Mouse (Mus musculus) E14TG2a.4 (cell line): ENCODE results near the gene Scyl1.
A peak's percentile ranks its signal among the peaks of the same experiment; 100 is the strongest.
"Not testable (repeated sequence)": the region's sequence is repeated elsewhere in the genome, so short reads cannot be mapped to it uniquely, and the experiment has no call there.

Experiments
- H3K27me3 ChIP-seq: 2 replicates; pipeline ENCODE4 v1.6.1; 2014; ENCODE audit warnings: low read length, control low read depth; ENCODE audit not compliant: insufficient read depth
- H3K36me3 ChIP-seq: 2 replicates; pipeline ENCODE4 v1.6.1; 2014; ENCODE audit warnings: low read length, control low read depth; ENCODE audit not compliant: insufficient read depth
- H3K4me1 ChIP-seq: replicated peaks from 2 replicates; pipeline ENCODE4 v1.6.1; 2014; ENCODE audit warnings: low read depth, low read length, control low read depth
- H3K4me3 ChIP-seq: replicated peaks from 2 replicates; pipeline ENCODE4 v1.5.1; 2014; ENCODE audit warnings: mild to moderate bottlenecking, low read length
- H3K9me3 ChIP-seq: 2 replicates; pipeline ENCODE4 v1.6.1; 2014; ENCODE audit warnings: low read length, control low read depth
- CTCF ChIP-seq: conservative IDR thresholded peaks from 2 replicates; pipeline ENCODE4 v1.5.1; 2014; ENCODE audit warnings: low read length
- NANOG ChIP-seq: IDR thresholded peaks from 2 replicates; pipeline ENCODE4 v1.6.1; 2014; ENCODE audit warnings: borderline replicate concordance, low read length, mixed read lengths
- POU5F1 ChIP-seq: IDR thresholded peaks from 2 replicates; pipeline ENCODE4 v1.6.1; 2014; ENCODE audit warnings: low read length, borderline replicate concordance

The Scyl1 gene

DNA sequence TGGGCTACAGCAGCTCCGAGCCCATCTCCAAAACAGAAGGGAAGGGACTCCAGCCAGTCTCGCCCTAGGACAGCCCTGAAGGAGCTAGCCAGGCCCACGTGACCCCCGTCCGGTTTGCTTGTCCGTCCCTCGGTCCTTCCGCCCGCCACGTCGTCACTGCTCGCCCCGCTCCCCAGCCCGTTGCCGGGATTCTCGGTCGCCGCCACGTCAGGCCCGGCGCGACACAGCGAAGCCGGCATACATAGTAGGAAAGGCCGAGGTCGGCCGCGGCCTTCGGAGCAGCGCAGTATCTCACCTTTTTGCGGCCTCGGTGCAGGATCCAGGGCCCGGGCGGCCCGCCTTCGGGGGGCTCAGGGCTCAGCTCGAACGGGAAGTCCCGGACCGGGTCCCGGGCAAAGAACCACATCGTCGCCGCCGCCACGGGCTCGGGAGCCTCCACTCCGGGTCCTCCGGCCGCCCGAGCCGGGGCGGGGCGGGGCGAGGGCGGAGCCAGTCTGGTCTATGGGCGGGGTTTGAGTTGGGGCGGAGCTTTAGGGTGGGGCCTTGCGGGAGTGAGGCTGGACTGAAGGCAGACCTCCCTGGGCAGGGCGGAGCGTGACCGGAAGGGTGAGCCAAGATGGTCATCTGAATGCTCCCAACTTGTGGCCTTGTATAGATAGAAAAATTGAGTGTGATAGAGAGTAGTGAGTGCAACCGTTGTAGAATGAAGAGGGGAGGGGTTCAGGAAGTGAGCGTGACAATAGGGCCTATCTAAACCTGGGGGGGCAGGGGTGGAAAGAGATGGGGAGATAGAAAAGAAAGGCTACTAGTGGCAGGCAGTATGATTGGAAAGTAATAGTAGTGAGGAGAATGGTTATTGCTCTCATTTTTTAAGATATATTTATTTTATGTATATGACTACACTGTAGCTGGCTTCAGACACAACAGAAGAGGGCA lies at the start of gene Scyl1:
Gene Scyl1 (minus strand): TSS at position 495 of the 936 bp plus-strand sequence.
- peaks cover 27% of the 10 kb centered on the region for H3K4me1 ChIP-seq
- peaks cover 42% of the 10 kb centered on the region for H3K36me3 ChIP-seq
- peak within 1 kb of the TSS; percentile 87 for H3K4me3 ChIP-seq
- no peaks in the 10 kb centered on the region for H3K9me3 ChIP-seq
- peaks cover 9% of the 10 kb centered on the region for H3K27me3 ChIP-seq
- TF ChIP-seq NANOG (peak; percentile 20; the same call in 1 of the 2 replicates), CTCF (no peak)

DNA sequence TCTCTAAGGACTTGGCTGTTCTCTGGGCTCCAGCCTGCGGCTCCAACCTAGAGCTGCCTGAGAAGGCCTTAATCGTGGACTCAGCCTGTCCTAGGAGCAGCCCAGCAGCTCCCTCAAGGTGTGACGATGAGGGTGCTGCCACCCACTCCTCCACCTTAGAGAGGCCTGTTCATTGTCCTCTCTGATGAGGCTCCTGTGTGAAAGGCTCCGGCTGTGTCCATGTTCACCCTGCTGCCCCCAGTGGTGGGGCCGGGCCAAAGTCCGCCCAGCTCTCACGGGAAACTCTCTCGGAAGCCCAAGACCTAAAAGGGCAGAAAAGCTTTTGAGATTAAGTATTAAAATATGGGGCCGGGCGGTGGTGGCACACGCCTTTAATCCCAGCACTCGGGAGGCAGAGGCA lies 48.3 kb upstream of the Scyl1 start:
- TF ChIP-seq CTCF (peak; percentile 16; the same call in 1 of the 2 replicates), NANOG (no peak)
- Histone ChIP-seq H3K9me3 (no peaks in the 10 kb centered on the region), H3K4me1 (peaks cover 87% of the 10 kb centered on the region), H3K36me3 (0 out of 2 replicates have a peak, but pooled peaks cover 3% of the 10 kb centered on the region), H3K27me3 (no peaks in the 10 kb centered on the region), H3K4me3 (peak overlapping the region; percentile 48; the same call in 1 of the 2 replicates)

DNA sequence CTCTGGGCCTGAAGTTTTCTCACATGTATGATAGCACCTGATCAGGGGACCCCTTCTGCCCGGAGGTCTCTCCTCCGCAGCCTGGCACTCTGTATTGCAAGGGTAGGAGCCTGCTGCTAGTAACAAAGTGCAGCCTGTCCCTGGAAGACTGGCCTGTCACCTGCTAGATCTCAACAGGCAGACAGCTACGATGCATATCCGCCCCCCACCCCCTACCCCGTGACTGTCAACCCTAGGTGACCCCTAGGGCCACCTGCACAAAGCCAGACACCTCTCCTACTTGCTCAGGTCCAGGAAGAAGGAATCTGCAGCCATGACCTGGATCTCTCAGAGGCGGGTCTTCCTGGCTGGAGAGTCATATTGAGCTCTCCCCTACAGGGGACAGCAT lies 47.4 kb upstream of the Scyl1 start:
- no peaks in the 10 kb centered on the region for H3K36me3 ChIP-seq
- peaks cover 87% of the 10 kb centered on the region for H3K4me1 ChIP-seq
- no peaks in the 10 kb centered on the region for H3K9me3 ChIP-seq
- H3K27me3 ChIP-seq: no peaks in the 10 kb centered on the region
- no peak for TF ChIP-seq NANOG
- TF ChIP-seq POU5F1: no peak
- TF ChIP-seq CTCF: no peak
- peak overlapping the region; percentile 48 for H3K4me3 ChIP-seq

DNA sequence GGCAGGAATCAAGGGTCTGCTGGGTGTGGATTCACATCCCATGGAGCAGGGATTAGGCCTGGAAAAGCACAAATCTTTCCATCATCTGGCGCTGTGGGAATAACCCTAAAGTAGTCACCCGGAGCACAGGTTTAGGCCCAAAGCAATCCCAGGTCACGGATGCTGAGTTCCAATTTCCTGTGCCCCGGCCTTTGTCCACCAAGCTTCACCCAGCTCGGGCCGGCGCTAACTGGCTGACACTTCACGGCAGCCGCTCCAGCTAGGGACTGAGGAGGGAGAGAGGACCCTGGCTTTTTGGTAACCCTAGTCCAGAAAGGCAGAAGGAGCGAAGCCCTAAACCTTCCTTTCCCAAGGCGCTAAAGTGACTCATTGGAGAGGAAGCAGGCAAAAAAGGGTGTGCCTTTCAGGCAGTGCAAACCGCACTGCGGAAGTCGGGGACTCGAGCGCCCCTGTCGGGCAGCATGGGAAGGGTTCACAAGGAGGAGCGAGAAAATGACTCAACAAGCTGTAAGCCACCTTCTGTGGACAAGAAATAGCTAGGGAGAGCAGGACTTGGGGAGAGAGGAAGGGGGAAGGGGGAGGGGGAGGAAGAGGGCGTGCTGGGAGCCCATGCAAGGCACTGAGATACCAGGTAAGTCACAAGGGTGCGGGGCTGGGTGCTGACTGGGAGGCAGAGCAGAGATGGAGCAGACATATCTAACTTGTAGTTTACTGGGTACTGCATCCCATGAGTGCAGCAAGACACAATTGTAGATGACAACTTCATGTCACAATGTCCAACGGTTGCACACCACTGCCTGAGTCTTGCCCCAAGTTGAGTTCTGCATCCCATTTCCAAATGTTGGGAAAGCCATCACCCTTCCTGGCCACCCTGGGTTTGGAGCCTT lies 46.7 kb upstream of the Scyl1 start:
- H3K4me3 ChIP-seq: peak overlapping the region; percentile 61
- TF ChIP-seq NANOG (no peak), CTCF (peak; percentile 70), POU5F1 (no peak)
- H3K9me3 ChIP-seq: no peaks in the 10 kb centered on the region
- H3K27me3 ChIP-seq: no peaks in the 10 kb centered on the region
- H3K36me3 ChIP-seq: no peaks in the 10 kb centered on the region
- H3K4me1 ChIP-seq: peaks cover 87% of the 10 kb centered on the region

DNA sequence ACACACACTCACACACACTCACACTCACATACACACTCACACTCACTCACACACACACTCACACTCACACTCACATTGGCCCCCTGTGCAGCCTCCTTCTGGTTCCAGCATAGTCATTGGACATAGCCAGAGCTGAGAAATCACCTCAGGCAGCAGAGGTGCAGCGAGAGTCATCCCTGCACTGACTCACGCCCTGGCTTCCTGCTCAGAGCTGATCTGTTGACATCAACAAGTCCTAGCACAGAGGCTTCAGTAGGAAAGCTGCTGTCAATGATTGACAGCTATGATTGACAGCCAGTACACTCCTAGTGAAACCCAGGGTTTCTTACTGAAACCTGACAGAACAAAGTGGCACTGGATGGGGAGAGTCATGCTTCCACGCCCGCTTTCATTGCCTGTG lies 44.7 kb upstream of the Scyl1 start:
- no peak for TF ChIP-seq CTCF
- TF ChIP-seq POU5F1: no peak
- TF ChIP-seq NANOG: no peak
- no peaks in the 10 kb centered on the region for H3K9me3 ChIP-seq

DNA sequence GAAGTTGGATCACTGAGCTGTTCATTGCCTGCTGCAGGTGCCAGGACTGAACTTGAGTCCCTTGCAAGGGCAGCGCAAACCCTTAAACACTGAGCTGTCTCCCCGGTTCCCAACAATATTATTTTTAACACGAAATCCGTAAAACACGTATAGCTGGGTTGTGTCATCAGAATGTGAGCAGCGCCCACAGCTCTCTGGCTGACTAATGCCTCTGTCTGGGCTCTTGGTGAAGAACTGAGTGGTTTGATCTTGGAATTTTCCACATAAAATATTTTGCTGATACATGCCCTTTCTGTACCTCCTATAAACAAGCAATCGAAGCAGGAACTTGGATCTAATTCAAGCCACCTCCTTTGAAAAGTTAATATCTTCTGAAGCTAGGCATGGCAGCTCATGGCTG lies 43.8 kb upstream of the Scyl1 start:
- no peaks in the 10 kb centered on the region for H3K36me3 ChIP-seq
- H3K4me3 ChIP-seq: no peak overlapping the region
- H3K4me1 ChIP-seq: peaks cover 98% of the 10 kb centered on the region
- H3K9me3 ChIP-seq: no peaks in the 10 kb centered on the region
- TF ChIP-seq CTCF: no peak
- TF ChIP-seq POU5F1: no peak
- TF ChIP-seq NANOG: no peak
- no peaks in the 10 kb centered on the region for H3K27me3 ChIP-seq

More for the DNA sequence above, 44.7 kb upstream of the Scyl1 start:
- Histone ChIP-seq H3K36me3 (no peaks in the 10 kb centered on the region), H3K27me3 (no peaks in the 10 kb centered on the region), H3K4me3 (peak overlapping the region; percentile 5; the same call in 1 of the 2 replicates), H3K4me1 (peaks cover 95% of the 10 kb centered on the region)

DNA sequence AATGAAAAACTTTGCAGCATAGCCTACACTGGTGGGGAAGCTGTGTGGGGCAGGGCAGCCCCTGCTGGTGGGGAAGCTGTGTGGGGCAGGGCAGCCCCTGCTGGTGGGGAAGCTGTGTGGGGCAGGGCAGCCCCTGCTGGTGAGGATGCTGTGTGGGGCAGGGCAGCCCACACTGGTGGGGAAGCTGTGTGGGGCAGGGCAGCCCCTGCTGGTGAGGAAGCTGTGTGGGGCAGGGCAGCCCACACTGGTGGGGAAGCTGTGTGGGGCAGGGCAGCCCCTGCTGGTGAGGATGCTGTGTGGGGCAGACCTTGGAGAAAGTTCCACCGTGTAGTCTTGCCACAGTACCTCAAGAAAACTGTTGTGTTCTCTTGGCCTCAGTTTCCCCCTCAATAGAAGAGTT lies 42.8 kb upstream of the Scyl1 start:
- not testable (repeated sequence) for H3K27me3 ChIP-seq, H3K9me3 ChIP-seq, H3K4me3 ChIP-seq, H3K36me3 ChIP-seq
- TF ChIP-seq CTCF: peak; percentile 6; the same call in 1 of the 2 replicates
- H3K4me1 ChIP-seq: peaks cover 96% of the 10 kb centered on the region

DNA sequence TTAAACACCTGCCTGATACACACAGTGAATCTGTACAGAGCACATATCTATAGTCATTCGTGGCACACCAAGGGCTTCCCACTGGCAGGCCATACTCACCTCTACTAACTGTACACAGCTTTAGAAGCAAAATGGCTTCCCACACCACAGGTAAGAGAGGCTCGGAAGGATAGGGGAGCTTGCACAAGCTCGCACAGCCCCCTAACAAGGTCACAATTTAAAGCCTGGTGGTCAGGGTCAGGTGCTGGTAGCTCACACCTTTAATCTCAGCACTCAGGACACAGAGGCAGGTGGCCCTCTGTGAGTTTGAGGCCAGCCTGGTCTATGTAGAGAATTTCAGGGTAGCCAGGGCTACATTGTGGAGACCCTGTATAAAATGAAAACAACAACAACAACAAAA lies 42.3 kb upstream of the Scyl1 start:
- peaks cover 96% of the 10 kb centered on the region for H3K4me1 ChIP-seq
- no peaks in the 10 kb centered on the region for H3K9me3 ChIP-seq
- H3K36me3 ChIP-seq: no peaks in the 10 kb centered on the region
- no peak overlapping the region for H3K4me3 ChIP-seq
- H3K27me3 ChIP-seq: no peaks in the 10 kb centered on the region
- no peak for TF ChIP-seq CTCF
- no peak for TF ChIP-seq NANOG
- TF ChIP-seq POU5F1: no peak
